Mouse (Mus musculus) olfactory bulb, adult 2 months (tissue): Measurements from ENCODE around the gene Olfr643.

Source experiments
- CTCF ChIP-seq: fragments of 200-500 bp; IDR thresholded peaks from 2 replicates; pipeline ENCODE4 v1.5.1; 2012; ENCODE audit warnings: low read depth, mild to moderate bottlenecking, low read length, moderate library complexity; ENCODE audit not compliant: insufficient read depth
- POLR2A ChIP-seq: fragments of 200-500 bp; IDR thresholded peaks from 2 replicates; pipeline ENCODE4 v1.6.1; 2012; ENCODE audit warnings: mild to moderate bottlenecking, low read depth, low read length, moderate library complexity; ENCODE audit not compliant: insufficient read depth

DNA sequence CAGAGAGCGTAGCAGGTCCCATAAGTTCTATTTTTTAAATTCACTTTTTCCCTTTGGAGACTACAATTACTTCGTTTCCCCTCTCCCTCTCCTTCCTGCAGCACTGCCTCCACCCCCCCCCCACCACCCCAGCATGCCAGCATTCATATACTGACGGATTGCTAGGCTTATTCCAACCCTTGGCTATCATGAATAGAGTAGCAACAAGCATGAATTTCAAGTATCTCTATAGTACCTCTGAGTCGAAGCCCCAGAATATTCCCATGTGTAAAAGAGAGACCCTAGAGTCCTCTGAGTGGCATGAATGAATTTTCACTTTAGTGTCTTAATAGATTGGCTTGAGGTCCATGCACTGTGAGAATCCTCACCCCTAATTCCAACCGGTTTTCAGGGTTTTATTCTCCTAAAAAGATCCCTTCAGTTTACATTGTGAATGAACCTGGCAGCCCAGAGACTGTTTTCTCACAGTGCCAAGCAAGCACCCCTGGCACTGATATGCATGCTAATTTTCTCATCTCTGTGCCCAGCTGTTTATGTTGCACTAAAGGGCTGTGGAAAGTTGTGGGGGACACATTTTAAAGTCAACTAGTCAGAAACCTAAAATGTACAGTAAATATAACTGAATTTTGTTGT, 41.3 kb upstream of the Olfr643 start:
- TF ChIP-seq CTCF (no peak), POLR2A (no peak)
